Mouse (Mus musculus): ENCODE data around the gene Prodh2. TPM values are rescaled to one million over a fixed set of nuclear protein-coding genes. Genes with fewer than 3 reads are reported as not detected.

Gene Prodh2
- polyA plus RNA-seq, 1 experiment from 2014 or later = not detected

- Histone ChIP-seq H3K36me3 (peaks cover 70% of the 10 kb centered on the region), H3K4me2 (no peak overlapping the region), H3K4me3 (replicated peaks) (no peak overlapping the region), H3K27ac (no peak overlapping the region), H3K9me3 (no peaks in the 10 kb centered on the region), H3K9ac (replicated peaks) (no peak overlapping the region), H3K4me1 (replicated peaks) (peaks cover 14% of the 10 kb centered on the region), H3K27me3 (no peaks in the 10 kb centered on the region)
- ATAC-seq (ENCODE audit: insufficient number of reproducible peaks, insufficient read depth, low FRiP score, low TSS enrichment, low read depth) = no peak
- 80% methylated on average over 6 of the region's 6 CpGs for WGBS
These were observed 31.1 kb downstream of the Prodh2 start for GRCm38 (mm10) chr7:30524487-30524886.

GRCm38 (mm10) chr7:30525954-30526353 is 32.5 kb downstream of the Prodh2 start:
- Histone ChIP-seq H3K4me2 (peak overlapping the region; percentile 32), H3K9ac (replicated peaks) (0 out of 2 replicates have a peak overlapping the region, but pooled peaks have one; percentile 48), H3K36me3 (peaks cover 85% of the 10 kb centered on the region), H3K27ac (peak overlapping the region; percentile 12; the same call in 1 of the 2 replicates), H3K27me3 (no peaks in the 10 kb centered on the region), H3K4me1 (replicated peaks) (peaks cover 14% of the 10 kb centered on the region), H3K4me3 (replicated peaks) (0 out of 2 replicates have a peak overlapping the region, but pooled peaks have one; percentile 13), H3K9me3 (no peaks in the 10 kb centered on the region)
- no peak for ATAC-seq (ENCODE audit: insufficient number of reproducible peaks, insufficient read depth, low FRiP score, low TSS enrichment, low read depth)
- WGBS = 24% methylated on average over 10 of the region's 10 CpGs

GRCm38 (mm10) chr7:30526399-30526798 is 33.0 kb downstream of the Prodh2 start:
- no peak overlapping the region for H3K27ac ChIP-seq
- no peak for ATAC-seq (ENCODE audit: insufficient number of reproducible peaks, insufficient read depth, low FRiP score, low TSS enrichment, low read depth)
- 21% methylated on average over 17 of the region's 17 CpGs for WGBS
- 0 out of 2 replicates have a peak overlapping the region, but pooled peaks have one; percentile 13 for H3K4me3 ChIP-seq (replicated peaks)
- no peaks in the 10 kb centered on the region for H3K27me3 ChIP-seq
- H3K36me3 ChIP-seq = peaks cover 89% of the 10 kb centered on the region
- H3K4me2 ChIP-seq = peak overlapping the region; percentile 32
- H3K9ac ChIP-seq (replicated peaks) = peak overlapping the region; percentile 48
- H3K4me1 ChIP-seq (replicated peaks) = peaks cover 14% of the 10 kb centered on the region
- no peaks in the 10 kb centered on the region for H3K9me3 ChIP-seq

GRCm38 (mm10) chr7:30526981-30527380 is 33.6 kb downstream of the Prodh2 start:
- H3K27me3 ChIP-seq = no peaks in the 10 kb centered on the region
- WGBS = 84% methylated on average over 14 of the region's 14 CpGs
- H3K4me3 ChIP-seq (replicated peaks) = no peak overlapping the region
- H3K4me2 ChIP-seq = 0 out of 2 replicates have a peak overlapping the region, but pooled peaks have one; percentile 32
- ATAC-seq (ENCODE audit: insufficient number of reproducible peaks, insufficient read depth, low FRiP score, low TSS enrichment, low read depth) = no peak
- peaks cover 95% of the 10 kb centered on the region for H3K36me3 ChIP-seq
- no peak overlapping the region for H3K27ac ChIP-seq
- peak overlapping the region; percentile 48; the same call in 1 of the 2 replicates for H3K9ac ChIP-seq (replicated peaks)
- H3K4me1 ChIP-seq (replicated peaks) = peaks cover 14% of the 10 kb centered on the region
- no peaks in the 10 kb centered on the region for H3K9me3 ChIP-seq

DNA sequence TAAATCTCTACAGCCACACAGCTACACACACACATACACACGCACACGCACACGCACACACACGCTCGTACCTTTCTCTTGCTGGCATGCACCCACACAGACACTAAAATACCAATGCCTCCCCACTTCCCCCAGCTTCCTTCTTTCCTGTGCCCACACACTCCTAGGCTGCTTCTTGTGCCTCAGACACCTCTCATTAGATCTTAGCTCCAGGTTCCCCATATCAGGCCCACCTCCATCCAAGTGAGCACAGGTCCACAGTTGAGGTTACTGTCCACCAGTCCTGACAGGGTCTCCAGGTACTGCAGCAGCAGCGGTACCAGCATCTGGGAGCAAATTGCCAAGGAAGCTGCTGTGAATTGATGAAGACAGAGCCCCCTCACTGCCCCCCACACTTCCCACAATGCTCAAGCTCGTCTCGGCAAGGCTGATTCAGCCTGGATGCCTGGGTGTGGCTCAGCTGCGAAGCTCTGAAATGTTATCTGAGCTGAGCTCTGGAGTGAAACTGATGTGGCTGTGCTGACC is 37.9 kb downstream of the Prodh2 start:
- Histone ChIP-seq H3K4me1 (replicated peaks) (peaks cover 22% of the 10 kb centered on the region), H3K9ac (replicated peaks) (no peak overlapping the region), H3K4me2 (no peak overlapping the region), H3K4me3 (replicated peaks) (no peak overlapping the region), H3K36me3 (peaks cover 66% of the 10 kb centered on the region), H3K27me3 (no peaks in the 10 kb centered on the region), H3K27ac (no peak overlapping the region), H3K9me3 (no peaks in the 10 kb centered on the region)
- WGBS = 86% methylated on average over 9 of the region's 9 CpGs
- no peak for ATAC-seq (ENCODE audit: insufficient number of reproducible peaks, insufficient read depth, low FRiP score, low TSS enrichment, low read depth)

- Histone ChIP-seq H3K36me3 (peaks cover 55% of the 10 kb centered on the region), H3K9ac (replicated peaks) (peak overlapping the region; percentile 40; the same call in 1 of the 2 replicates), H3K4me1 (replicated peaks) (peaks cover 15% of the 10 kb centered on the region), H3K9me3 (no peaks in the 10 kb centered on the region), H3K4me2 (peak overlapping the region; percentile 85), H3K4me3 (replicated peaks) (0 out of 2 replicates have a peak overlapping the region, but pooled peaks have one; percentile 67), H3K27ac (no peak overlapping the region), H3K27me3 (no peaks in the 10 kb centered on the region)
- 48% methylated on average over 8 of the region's 8 CpGs for WGBS
- no peak for ATAC-seq (ENCODE audit: insufficient number of reproducible peaks, insufficient read depth, low FRiP score, low TSS enrichment, low read depth)
These were observed 39.5 kb downstream of the Prodh2 start for GRCm38 (mm10) chr7:30532931-30533330.

DNA sequence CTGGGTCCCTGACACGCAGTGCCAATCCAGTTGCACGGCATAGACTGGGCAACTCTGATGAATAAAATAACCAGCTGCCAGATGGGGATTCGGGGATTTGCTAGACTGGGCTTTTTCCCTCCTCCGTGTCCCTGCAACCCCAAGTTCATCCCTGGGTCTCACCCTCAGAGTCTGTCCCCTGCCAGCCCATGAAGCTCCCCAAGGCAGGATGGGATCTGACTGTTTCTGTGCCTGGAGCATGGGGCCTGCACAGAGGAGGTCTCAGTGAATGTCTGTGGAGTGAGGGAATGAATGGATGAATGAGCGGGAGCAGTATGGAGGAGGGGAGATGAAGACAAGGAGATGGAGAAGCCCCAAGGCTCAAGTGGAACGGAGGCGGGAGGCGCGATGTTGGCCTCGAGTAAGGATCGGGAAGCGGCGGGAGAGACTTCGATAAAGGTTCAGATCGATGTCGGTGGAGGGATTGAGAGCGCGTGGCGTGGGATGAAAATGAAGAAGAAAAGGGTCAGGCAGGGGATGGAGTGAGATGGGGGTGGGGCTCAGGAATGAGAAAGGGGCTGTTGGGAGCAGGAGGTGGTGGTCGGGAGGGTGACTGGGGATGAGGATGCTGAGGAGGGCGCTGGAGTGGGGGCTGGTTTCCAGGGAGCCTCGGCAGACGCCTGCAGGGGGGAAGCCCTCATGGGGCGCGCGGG is 40.7 kb downstream of the Prodh2 start:
- Histone ChIP-seq H3K27me3 (no peaks in the 10 kb centered on the region), H3K9ac (replicated peaks) (peak overlapping the region; percentile 71), H3K27ac (peak overlapping the region; percentile 62; the same call in 1 of the 2 replicates), H3K4me3 (replicated peaks) (peak overlapping the region; percentile 67), H3K36me3 (peaks cover 51% of the 10 kb centered on the region), H3K4me1 (replicated peaks) (peaks cover 15% of the 10 kb centered on the region), H3K9me3 (no peaks in the 10 kb centered on the region), H3K4me2 (peak overlapping the region; percentile 85)
- 10% methylated on average over 23 of the region's 26 CpGs for WGBS
- peak; percentile 18; the same call in 1 of the 2 replicates for ATAC-seq (ENCODE audit: insufficient number of reproducible peaks, insufficient read depth, low FRiP score, low TSS enrichment, low read depth)

- WGBS = under 1% methylated on average over 84 of the region's 84 CpGs
- H3K4me3 ChIP-seq (replicated peaks) = peak within 1 kb of the TSS; percentile 67
- no peaks in the 10 kb centered on the region for H3K27me3 ChIP-seq
- peaks cover 51% of the 10 kb centered on the region for H3K36me3 ChIP-seq
- ATAC-seq (ENCODE audit: insufficient number of reproducible peaks, insufficient read depth, low FRiP score, low TSS enrichment, low read depth) = peak; percentile 87
- peaks cover 15% of the 10 kb centered on the region for H3K4me1 ChIP-seq (replicated peaks)
- H3K9ac ChIP-seq (replicated peaks) = peak within 1 kb of the TSS; percentile 71
- peak within 1 kb of the TSS; percentile 62; the same call in 1 of the 2 replicates for H3K27ac ChIP-seq
- peak within 1 kb of the TSS; percentile 85 for H3K4me2 ChIP-seq
- H3K9me3 ChIP-seq = no peaks in the 10 kb centered on the region
These were observed 41.5 kb downstream of the Prodh2 start, which contains the start of gene Arhgap33 for GRCm38 (mm10) chr7:30534633-30535577. Gene Arhgap33, minus strand, starts transcription at chr7:30535060.

- Histone ChIP-seq H3K27ac (no peak overlapping the region), H3K4me1 (replicated peaks) (no peaks in the 10 kb centered on the region; the same call in 1 of the 2 replicates), H3K4me3 (replicated peaks) (no peak overlapping the region), H3K4me2 (no peak overlapping the region), H3K9ac (replicated peaks) (no peak overlapping the region), H3K27me3 (no peaks in the 10 kb centered on the region), H3K36me3 (peaks cover 66% of the 10 kb centered on the region), H3K9me3 (no peaks in the 10 kb centered on the region)
- no peak for ATAC-seq (ENCODE audit: insufficient number of reproducible peaks, insufficient read depth, low FRiP score, low TSS enrichment, low read depth)
- WGBS = 89% methylated on average over 7 of the region's 7 CpGs
These were observed 47.1 kb downstream of the Prodh2 start for GRCm38 (mm10) chr7:30540572-30540971.

GRCm38 (mm10) chr7:30544327-30544726 is 50.9 kb downstream of the Prodh2 start:
- no peak for ATAC-seq (ENCODE audit: insufficient number of reproducible peaks, insufficient read depth, low FRiP score, low TSS enrichment, low read depth)
- H3K4me3 ChIP-seq (replicated peaks) = no peak overlapping the region
- WGBS = 97% methylated on average over 2 of the region's 2 CpGs
- no peak overlapping the region for H3K4me2 ChIP-seq
- no peak overlapping the region for H3K27ac ChIP-seq
- H3K4me1 ChIP-seq (replicated peaks) = no peaks in the 10 kb centered on the region
- peaks cover 81% of the 10 kb centered on the region for H3K36me3 ChIP-seq
- H3K9ac ChIP-seq (replicated peaks) = no peak overlapping the region
- no peaks in the 10 kb centered on the region for H3K9me3 ChIP-seq
- no peaks in the 10 kb centered on the region for H3K27me3 ChIP-seq
